Comparison of ENCODE assay signal across 23 mouse cellular contexts in the genomic region with DNA sequence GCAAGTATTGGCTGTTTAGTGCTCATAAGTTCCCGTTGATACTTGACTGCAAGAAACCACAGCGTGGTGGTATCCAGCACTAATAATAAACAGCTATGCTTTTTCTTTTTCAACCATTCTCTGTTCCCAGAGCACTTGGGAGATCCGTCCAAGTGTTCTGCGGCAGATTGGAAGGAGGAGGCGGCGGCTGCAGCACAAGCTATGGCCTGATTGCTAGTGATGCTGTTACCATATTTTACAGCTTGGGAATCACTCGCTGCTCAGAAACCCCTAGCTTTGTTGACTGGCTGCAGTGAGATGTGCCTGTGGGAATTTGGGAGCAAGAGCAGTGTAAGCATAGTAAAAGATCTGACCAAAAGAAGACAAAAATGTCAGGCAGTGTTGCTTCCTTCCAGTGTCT. TPM values are rescaled to one million over a fixed set of nuclear protein-coding genes. Genes with fewer than 3 reads are reported as not detected.
DNase-seq lines count a peak whose midpoint lies in the region; ATAC-seq lines count a peak whose summit lies in the region.
"Had no signal": no experiment of that assay in that cellular context is flagged by ENCODE, and none has a peak within 500 bp of the region (broad histone marks: within the 10 kb centered on the region; RNA-seq: fewer than 3 reads in every experiment).

No protein-coding gene starts in this region.

- H3K27me3 ChIP-seq in forebrain, embryonic 15.5 days = no peaks in the 10 kb centered on the region
- no peaks in the 10 kb centered on the region for H3K27me3 ChIP-seq in forebrain, embryonic 13.5 days
- no peaks in the 10 kb centered on the region for H3K27me3 ChIP-seq in midbrain, embryonic 10.5 days (ENCODE audit: low read depth, poor library complexity, severe bottlenecking)
- H3K27me3 ChIP-seq: embryonic facial prominence, embryonic 12.5 days had no signal

- H3K4me1 ChIP-seq in forebrain, embryonic 15.5 days = no peaks in the 10 kb centered on the region
- H3K4me1 ChIP-seq in forebrain, embryonic 13.5 days = no peaks in the 10 kb centered on the region
- H3K4me1 ChIP-seq in midbrain, embryonic 10.5 days = peaks cover 7% of the 10 kb centered on the region

- no peaks in the 10 kb centered on the region for H3K36me3 ChIP-seq in forebrain, embryonic 15.5 days
- no peaks in the 10 kb centered on the region for H3K36me3 ChIP-seq in forebrain, embryonic 13.5 days (ENCODE audit: poor library complexity, severe bottlenecking)
- no peaks in the 10 kb centered on the region for H3K36me3 ChIP-seq in midbrain, embryonic 10.5 days
- H3K36me3 ChIP-seq: embryonic facial prominence, embryonic 12.5 days had no signal

- ATAC-seq in forebrain, embryonic 15.5 days (replicated peaks) = no peak
- ATAC-seq in forebrain, embryonic 13.5 days = no peak
- ATAC-seq: activated CD4-positive, CD25-positive, alpha-beta regulatory T cell, adult 4 months had no signal

- intact Hi-C loops in left cerebral cortex, postnatal 36 days (cut with DNase I) = no loop called here

- 81% methylated on average over 7 of the region's 7 CpGs for WGBS in forebrain, embryonic 15.5 days
- 90% methylated on average over 7 of the region's 7 CpGs for WGBS in forebrain, embryonic 13.5 days
- WGBS in midbrain, embryonic 10.5 days = 89% methylated on average over 7 of the region's 7 CpGs

- H3K27ac ChIP-seq in forebrain, embryonic 15.5 days (replicated peaks) = 0 out of 2 replicates have a peak overlapping the region, but pooled peaks have one; percentile 13
- no peak overlapping the region for H3K27ac ChIP-seq in forebrain, embryonic 13.5 days
- no peak overlapping the region for H3K27ac ChIP-seq in midbrain, embryonic 10.5 days (replicated peaks)
- H3K27ac ChIP-seq: embryonic facial prominence, embryonic 12.5 days; limb, embryonic 13.5 days had no signal

- H3K9ac ChIP-seq in forebrain, embryonic 15.5 days (replicated peaks) = no peak overlapping the region
- H3K9ac ChIP-seq in forebrain, embryonic 13.5 days = no peak overlapping the region
- H3K9ac ChIP-seq: embryonic facial prominence, embryonic 12.5 days; limb, embryonic 13.5 days had no signal

- no peak overlapping the region for H3K4me2 ChIP-seq in forebrain, embryonic 15.5 days (replicated peaks)
- no peak overlapping the region for H3K4me2 ChIP-seq in forebrain, embryonic 13.5 days
- H3K4me2 ChIP-seq: embryonic facial prominence, embryonic 12.5 days; heart, embryonic 11.5 days; limb, embryonic 13.5 days had no signal

- peak; percentile 83 for DNase-seq in brain, adult 2 months (ENCODE audit: low read depth, low spot score)
- DNase-seq in layer of hippocampus, adult 8-10 months (ENCODE audit: low spot score in 2 of 2) = peak; percentile 65 to 68
- peak; percentile 61 to 69 for DNase-seq in left cerebral cortex, postnatal 36 days (ENCODE audit: low spot score in 2 of 2)
- DNase-seq in urinary bladder, postnatal 4 days (ENCODE audit: low spot score in 2 of 2) = no peak
- no peak for DNase-seq in midbrain, embryonic 10.5 days (ENCODE audit: low spot score)
- no peak for DNase-seq in adrenal gland, postnatal 14 days
- DNase-seq: cerebellum, postnatal 36 days; gastrocnemius, postnatal 36 days; heart, postnatal 4 days; lung, postnatal 14 days had no signal

- H3K4me3 ChIP-seq in forebrain, embryonic 15.5 days = no peak overlapping the region
- H3K4me3 ChIP-seq in forebrain, embryonic 13.5 days = no peak overlapping the region
- no peak overlapping the region for H3K4me3 ChIP-seq in midbrain, embryonic 10.5 days
- H3K4me3 ChIP-seq: embryonic facial prominence, embryonic 12.5 days; limb, embryonic 13.5 days; myocyte had no signal

- no peaks in the 10 kb centered on the region for H3K9me3 ChIP-seq in forebrain, embryonic 15.5 days
- H3K9me3 ChIP-seq in forebrain, embryonic 13.5 days (replicated peaks) = no peaks in the 10 kb centered on the region
- no peaks in the 10 kb centered on the region for H3K9me3 ChIP-seq in midbrain, embryonic 10.5 days (replicated peaks)
- H3K9me3 ChIP-seq: embryonic facial prominence, embryonic 12.5 days; limb, embryonic 13.5 days had no signal

RNA-seq across cellular contexts. Expression of a gene that starts 14.3 kb away (rescaled TPM):
- not detected in 2 replicates for polyA plus RNA-seq in forebrain, embryonic 15.5 days (2015; fragmentation: Nextera tagmentation; extraction: Ambion mirVana)
- polyA plus RNA-seq in forebrain, embryonic 13.5 days (2015; fragmentation: Nextera tagmentation; extraction: Ambion mirVana) = not detected in 2 replicates
- total RNA-seq in layer of hippocampus, adult 8-10 months (2022) = not detected
- not detected for total RNA-seq in left cerebral cortex, postnatal 36 days (2021)
- not detected in 2 replicates for polyA plus RNA-seq in midbrain, embryonic 10.5 days (2016; fragmentation: Nextera tagmentation; extraction: Ambion mirVana)
- total RNA-seq in adrenal gland, postnatal 14 days (2021) = not detected in 2 replicates
- total RNA-seq: gastrocnemius, postnatal 36 days; heart, postnatal 4 days had no signal
- polyA plus RNA-seq: activated CD4-positive, CD25-positive, alpha-beta regulatory T cell, adult 4 months; embryonic facial prominence, embryonic 12.5 days; forebrain, embryonic 11.5 days; heart, embryonic 11.5 days; kidney, embryonic 14.5 days; large intestine, adult 2 months; limb, embryonic 13.5 days; liver, embryonic 16.5 days; myocyte; small intestine, adult 2 months; thymus, postnatal 0 days had no signal

Comparison
In these comparisons a context has a peak if more than half of its experiments do, and no peak if none do; other contexts are left out.
1. DNase-seq: peak in brain, adult 2 months (single experiment), layer of hippocampus, adult 8-10 months (2 of 2) and left cerebral cortex, postnatal 36 days (2 of 2); none in urinary bladder, postnatal 4 days (0 of 2), midbrain, embryonic 10.5 days (single experiment) and adrenal gland, postnatal 14 days (single experiment).